Mouse (Mus musculus) liver, embryonic 13.5 days (tissue): ENCODE data around the gene Orm2. TPM values are rescaled to one million over a fixed set of nuclear protein-coding genes. Genes with fewer than 3 reads are reported as not detected.

Experiments
- ATAC-seq: fragments of 200-750 bp; cut with Nextera tagmentation; 2 replicates; pipeline ENCODE4 v1.8.0; 2017; ENCODE audit warnings: low read depth, mild to moderate bottlenecking, moderate number of reproducible peaks, moderate library complexity
- DNase-seq: peaks from one replicate; pipeline ENCODE4 v3.0.0; 2022
- H3K27ac ChIP-seq: fragments of 300-500 bp; sonication (generic); 2 replicates; pipeline ENCODE4 v1.5.1; 2015; ENCODE audit warnings: moderate library complexity, mild to moderate bottlenecking, inconsistent platforms
- H3K27me3 ChIP-seq: fragments of 300-500 bp; sonication (generic); 2 replicates; pipeline ENCODE4 v1.6.1; 2015; ENCODE audit warnings: mild to moderate bottlenecking, inconsistent platforms
- H3K36me3 ChIP-seq: fragments of 300-500 bp; sonication (generic); 2 replicates; pipeline ENCODE4 v1.6.1; 2015; ENCODE audit warnings: mild to moderate bottlenecking, inconsistent platforms
- H3K4me1 ChIP-seq: fragments of 300-500 bp; sonication (generic); replicated peaks from 2 replicates; pipeline ENCODE4 v1.6.1; 2015; ENCODE audit warnings: inconsistent platforms
- H3K4me2 ChIP-seq: fragments of 300-500 bp; sonication (generic); 2 replicates; pipeline ENCODE4 v1.6.1; 2015; ENCODE audit warnings: inconsistent platforms, mild to moderate bottlenecking, moderate library complexity
- H3K4me3 ChIP-seq: fragments of 300-500 bp; sonication (generic); replicated peaks from 2 replicates; pipeline ENCODE4 v1.5.1; 2015; ENCODE audit warnings: mild to moderate bottlenecking, inconsistent platforms
- H3K9ac ChIP-seq: fragments of 300-500 bp; sonication (generic); 2 replicates; pipeline ENCODE4 v1.6.1; 2015; ENCODE audit warnings: mild to moderate bottlenecking, inconsistent platforms
- H3K9me3 ChIP-seq: fragments of 300-500 bp; sonication (generic); replicated peaks from 2 replicates; pipeline ENCODE4 v1.6.1; 2016; ENCODE audit warnings: inconsistent platforms
- WGBS: fragments of 180-500 bp; shearing (Covaris S2); methylation state at CpG from one replicate; pipeline ENCODE4 v1.1.7; 2015; ENCODE audit not compliant: insufficient replicate concordance; 5-methylcytosine and 5-hydroxymethylcytosine counted together
- polyA plus RNA-seq: library from polyadenylated mRNA; unstranded; fragments of >200 nt; fragmentation: Nextera tagmentation; extraction: Ambion mirVana; gene quantifications from 2 replicates; pipeline ENCODE4 v1.2.1, GENCODE M21; 2015

Orm2 gene
- polyA plus RNA-seq, 1 experiment from 2014 or later = not detected

DNA sequence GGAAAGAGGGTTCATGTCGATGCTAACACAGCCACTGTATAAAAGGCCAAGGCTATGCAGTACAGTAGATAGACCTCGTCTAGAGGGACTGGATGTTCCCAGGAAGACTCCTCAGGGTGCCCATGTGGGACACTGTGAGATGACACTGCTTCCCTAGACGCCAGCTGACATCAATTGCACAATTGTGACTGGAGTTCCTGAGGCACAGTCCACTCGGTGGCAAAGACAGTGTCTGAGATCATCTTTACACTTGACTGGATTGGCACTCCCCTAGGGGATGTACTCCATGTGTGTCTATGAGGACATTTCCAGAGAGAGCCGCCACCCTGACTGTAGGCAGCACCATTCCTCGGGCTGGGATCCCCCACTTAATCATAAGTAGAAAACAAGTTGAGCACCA is 13.7 kb upstream of the Orm2 start:
- H3K4me2 ChIP-seq = no peak overlapping the region
- no peaks in the 10 kb centered on the region for H3K9me3 ChIP-seq
- H3K9ac ChIP-seq = no peak overlapping the region
- DNase-seq = no peak
- WGBS = 49% methylated on average over 6 of the region's 6 CpGs
- no peaks in the 10 kb centered on the region for H3K27me3 ChIP-seq
- no peaks in the 10 kb centered on the region for H3K36me3 ChIP-seq
- no peaks in the 10 kb centered on the region for H3K4me1 ChIP-seq
- no peak overlapping the region for H3K4me3 ChIP-seq
- no peak for ATAC-seq
- H3K27ac ChIP-seq = no peak overlapping the region

DNA sequence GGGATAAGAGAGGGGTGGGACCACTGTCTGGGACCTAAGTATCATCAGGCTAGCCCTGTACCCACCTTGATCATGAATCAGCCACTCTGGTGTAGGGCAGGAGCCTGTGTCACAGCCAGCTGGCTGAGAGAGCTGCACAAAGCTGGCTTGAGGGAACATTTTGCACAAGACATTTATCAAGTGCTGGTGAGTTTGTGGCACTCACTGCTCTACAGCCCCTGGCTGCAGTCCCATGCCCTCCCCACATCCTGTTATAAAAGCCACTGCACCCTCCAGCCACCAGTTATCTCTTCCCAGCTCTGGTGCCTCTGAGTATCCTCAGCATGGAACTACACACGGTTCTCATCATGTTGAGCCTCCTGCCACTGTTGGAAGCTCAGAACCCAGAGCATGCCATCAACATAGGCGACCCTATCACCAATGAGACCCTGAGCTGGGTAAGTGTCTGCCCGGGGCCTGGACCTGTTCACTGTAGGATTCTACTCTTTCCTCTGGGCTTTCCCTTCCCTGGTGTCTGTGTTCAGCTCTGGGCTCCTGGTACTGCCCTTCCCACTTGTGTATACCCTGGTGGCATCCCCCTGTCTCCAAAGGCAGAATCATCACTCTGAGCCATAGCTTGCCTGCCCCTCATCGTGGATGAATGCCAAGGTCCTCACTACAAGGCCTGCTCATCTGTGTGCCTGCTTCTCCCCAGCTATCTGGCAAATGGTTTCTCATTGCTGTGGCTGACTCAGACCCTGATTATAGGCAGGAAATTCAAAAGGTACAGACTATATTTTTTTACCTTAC is 6.2 kb upstream of the Orm2 start, which contains the start of gene Orm3:
Gene Orm3 (plus strand): TSS at position 286 of the 789 bp plus-strand sequence.
- H3K9me3 ChIP-seq = no peaks in the 10 kb centered on the region
- H3K9ac ChIP-seq = no peak within 1 kb of the TSS
- no peaks in the 10 kb centered on the region for H3K27me3 ChIP-seq
- H3K4me3 ChIP-seq = no peak within 1 kb of the TSS
- WGBS = 35% methylated on average over 4 of the region's 4 CpGs
- no peak within 1 kb of the TSS for H3K4me2 ChIP-seq
- H3K4me1 ChIP-seq = peaks cover 6% of the 10 kb centered on the region; the same call in 1 of the 2 replicates
- DNase-seq (no peak), ATAC-seq (no peak)
- H3K27ac ChIP-seq = no peak within 1 kb of the TSS
- H3K36me3 ChIP-seq = no peaks in the 10 kb centered on the region

DNA sequence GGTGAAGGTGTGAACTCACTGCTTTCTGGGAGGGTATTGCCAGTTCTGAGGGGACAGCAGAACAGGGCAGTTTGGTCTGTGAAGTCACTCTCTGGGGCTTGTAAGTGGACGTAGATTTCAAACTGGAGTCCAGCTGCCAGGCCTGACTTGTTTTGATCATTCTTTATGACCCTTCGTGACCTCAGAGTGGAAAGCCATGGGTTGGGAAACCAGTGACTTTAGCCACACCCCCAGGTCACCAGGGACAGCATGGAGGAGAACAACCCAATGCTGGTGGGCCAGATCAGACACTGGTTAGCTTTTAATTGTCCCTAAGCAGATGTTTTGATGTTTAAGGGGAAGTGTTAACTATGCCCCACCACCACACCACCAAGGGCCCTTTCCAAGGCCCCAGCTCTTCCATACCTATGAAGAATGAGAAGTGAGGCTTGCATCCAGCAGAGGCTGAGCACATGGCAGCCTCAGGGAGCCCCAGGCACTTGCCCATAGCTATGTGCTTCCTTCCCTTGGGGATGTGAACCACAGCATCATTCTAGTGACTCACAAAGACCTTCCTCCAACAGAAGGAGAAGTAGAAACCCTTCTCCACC is 5.2 kb upstream of the Orm2 start:
- Histone ChIP-seq H3K9me3 (no peaks in the 10 kb centered on the region), H3K27ac (no peak overlapping the region), H3K9ac (no peak overlapping the region), H3K36me3 (no peaks in the 10 kb centered on the region), H3K4me1 (peaks cover 6% of the 10 kb centered on the region; the same call in 1 of the 2 replicates), H3K27me3 (no peaks in the 10 kb centered on the region), H3K4me2 (no peak overlapping the region), H3K4me3 (no peak overlapping the region)
- ATAC-seq (peak; percentile 27; the same call in 1 of the 2 replicates), DNase-seq (no peak)
- 44% methylated on average over 2 of the region's 2 CpGs for WGBS

DNA sequence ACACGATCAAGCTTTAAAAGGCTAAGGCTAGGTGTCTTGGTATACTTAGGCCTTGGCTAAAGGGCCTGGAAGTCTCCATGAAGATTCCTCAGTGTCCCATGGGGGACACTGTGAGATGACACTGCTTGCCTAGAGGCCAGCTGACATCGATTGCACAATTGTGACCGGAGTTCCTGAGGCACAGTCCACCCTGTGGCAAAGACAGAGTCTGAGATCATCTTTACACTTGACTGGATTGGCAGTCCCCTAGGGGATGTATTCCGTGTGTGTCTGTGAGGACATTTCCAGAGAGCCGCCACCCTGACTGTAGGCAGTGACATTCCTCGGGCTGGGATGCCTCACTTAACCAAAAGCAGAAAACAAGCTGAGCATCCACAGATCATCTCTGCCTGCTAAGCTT is 2.4 kb upstream of the Orm2 start:
- Histone ChIP-seq H3K9me3 (no peaks in the 10 kb centered on the region), H3K4me1 (peaks cover 6% of the 10 kb centered on the region; the same call in 1 of the 2 replicates), H3K4me3 (no peak overlapping the region), H3K36me3 (no peaks in the 10 kb centered on the region), H3K27ac (no peak overlapping the region), H3K9ac (no peak overlapping the region), H3K4me2 (no peak overlapping the region), H3K27me3 (no peaks in the 10 kb centered on the region)
- peak; percentile 28; the same call in 1 of the 2 replicates for ATAC-seq
- 71% methylated on average over 6 of the region's 6 CpGs for WGBS
- no peak for DNase-seq

DNA sequence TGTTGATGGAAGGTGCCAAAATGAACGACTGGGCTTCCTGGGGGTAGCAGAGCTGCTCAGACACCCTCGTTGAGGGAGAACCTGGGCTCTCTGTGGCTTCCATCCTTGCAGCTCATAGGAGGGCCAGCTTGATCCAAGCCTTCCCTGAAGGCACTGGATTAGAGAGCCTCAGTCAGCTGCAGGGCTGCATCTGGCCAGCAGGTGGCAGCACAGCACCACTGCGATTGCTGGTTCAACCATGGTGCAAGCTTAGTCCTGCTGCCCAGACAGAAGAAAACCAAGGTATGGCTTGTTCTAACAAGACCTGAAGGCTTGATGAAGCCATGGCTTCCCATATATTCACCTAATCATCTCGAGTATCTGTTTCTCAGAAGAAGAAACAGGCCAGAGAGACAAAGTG is 6.3 kb downstream of the Orm2 start:
- ATAC-seq (0 out of 2 replicates have a peak, but pooled peaks have one; percentile 10), DNase-seq (peak; percentile 64)
- Histone ChIP-seq H3K4me1 (peaks cover 21% of the 10 kb centered on the region), H3K27ac (no peak overlapping the region), H3K9ac (no peak overlapping the region), H3K4me3 (no peak overlapping the region), H3K27me3 (no peaks in the 10 kb centered on the region), H3K36me3 (peaks cover 23% of the 10 kb centered on the region), H3K9me3 (no peaks in the 10 kb centered on the region), H3K4me2 (no peak overlapping the region)
- WGBS = 4% methylated on average over 4 of the region's 4 CpGs

DNA sequence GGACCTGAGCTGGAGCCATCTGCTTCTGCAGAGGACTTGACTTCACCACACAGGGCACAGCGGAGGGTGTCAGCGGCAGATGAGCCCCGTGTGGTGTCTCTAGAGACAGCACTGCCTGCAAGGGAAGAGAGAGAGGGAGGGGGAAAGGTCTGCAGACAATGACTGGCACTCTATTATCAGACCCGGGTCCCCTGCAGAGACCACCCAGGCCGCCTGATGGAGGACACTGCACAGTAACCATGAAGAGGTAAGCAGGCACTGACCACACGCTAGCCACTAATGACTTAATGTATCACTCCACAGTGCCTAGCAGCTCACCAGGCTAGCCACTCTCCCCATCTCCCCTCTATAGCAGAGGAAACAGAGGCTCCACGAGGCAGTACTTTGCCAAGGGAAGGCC is 8.6 kb downstream of the Orm2 start:
- peaks cover 44% of the 10 kb centered on the region for H3K4me1 ChIP-seq
- ATAC-seq (no peak), DNase-seq (no peak)
- no peak overlapping the region for H3K4me2 ChIP-seq
- H3K36me3 ChIP-seq = peaks cover 23% of the 10 kb centered on the region
- H3K9me3 ChIP-seq = no peaks in the 10 kb centered on the region
- H3K4me3 ChIP-seq = no peak overlapping the region
- H3K27me3 ChIP-seq = no peaks in the 10 kb centered on the region
- 73% methylated on average over 7 of the region's 7 CpGs for WGBS
- no peak overlapping the region for H3K9ac ChIP-seq
- H3K27ac ChIP-seq = 0 out of 2 replicates have a peak overlapping the region, but pooled peaks have one; percentile 7

DNA sequence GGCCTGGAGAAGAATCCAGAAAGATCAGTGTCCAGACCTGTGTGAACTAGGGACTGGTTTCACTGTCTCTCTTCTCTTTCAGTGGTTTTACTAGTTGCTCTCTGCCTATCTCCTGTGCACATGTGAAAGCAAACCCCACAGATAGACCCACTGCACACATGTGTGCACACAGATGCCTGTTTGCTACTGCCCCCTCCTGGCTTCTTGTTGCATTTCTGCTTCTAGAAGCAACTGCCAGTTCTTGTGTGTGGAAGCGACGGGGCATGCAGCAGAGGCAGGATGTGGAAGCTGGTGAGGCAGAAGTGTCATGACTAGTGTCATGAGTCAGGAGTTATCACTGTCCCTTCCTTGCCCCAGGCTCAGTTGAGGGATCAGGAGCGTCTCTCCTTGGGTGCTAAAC is 9.6 kb downstream of the Orm2 start:
- no peak overlapping the region for H3K4me2 ChIP-seq
- DNase-seq (no peak), ATAC-seq (no peak)
- WGBS = 29% methylated on average over 3 of the region's 3 CpGs
- H3K9ac ChIP-seq = no peak overlapping the region
- H3K27me3 ChIP-seq = no peaks in the 10 kb centered on the region
- no peak overlapping the region for H3K4me3 ChIP-seq
- H3K36me3 ChIP-seq = peaks cover 29% of the 10 kb centered on the region
- no peaks in the 10 kb centered on the region for H3K9me3 ChIP-seq
- peak overlapping the region; percentile 99 for H3K27ac ChIP-seq
- peaks cover 54% of the 10 kb centered on the region for H3K4me1 ChIP-seq

DNA sequence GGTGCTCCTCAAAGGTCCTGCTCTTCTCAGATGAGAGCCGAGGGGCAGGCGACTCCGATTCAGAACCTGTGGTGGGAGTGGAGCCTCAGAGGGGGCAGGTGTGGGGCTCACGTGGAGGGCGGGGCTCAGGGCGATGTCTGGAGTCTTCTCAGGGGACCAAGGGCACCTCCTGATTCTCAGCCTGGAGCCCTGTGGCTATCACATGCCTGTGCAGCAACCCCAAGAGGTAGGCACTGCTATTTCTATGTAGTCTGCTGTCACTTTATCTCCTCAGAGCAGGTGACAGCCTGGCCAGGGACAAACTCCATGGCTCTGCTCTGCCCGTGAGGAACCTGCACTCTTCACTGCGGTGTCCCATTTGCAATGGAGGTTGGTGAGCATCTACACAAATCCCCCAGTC is 11.2 kb downstream of the Orm2 start:
- Histone ChIP-seq H3K27ac (peak overlapping the region; percentile 99), H3K36me3 (peaks cover 37% of the 10 kb centered on the region), H3K9ac (peak overlapping the region; percentile 64; the same call in 1 of the 2 replicates), H3K4me2 (peak overlapping the region; percentile 60), H3K4me1 (peaks cover 63% of the 10 kb centered on the region), H3K27me3 (no peaks in the 10 kb centered on the region), H3K9me3 (no peaks in the 10 kb centered on the region), H3K4me3 (peak overlapping the region; percentile 14; the same call in 1 of the 2 replicates)
- ATAC-seq (peak; percentile 72), DNase-seq (peak; percentile 30)
- WGBS = 45% methylated on average over 8 of the region's 8 CpGs

DNA sequence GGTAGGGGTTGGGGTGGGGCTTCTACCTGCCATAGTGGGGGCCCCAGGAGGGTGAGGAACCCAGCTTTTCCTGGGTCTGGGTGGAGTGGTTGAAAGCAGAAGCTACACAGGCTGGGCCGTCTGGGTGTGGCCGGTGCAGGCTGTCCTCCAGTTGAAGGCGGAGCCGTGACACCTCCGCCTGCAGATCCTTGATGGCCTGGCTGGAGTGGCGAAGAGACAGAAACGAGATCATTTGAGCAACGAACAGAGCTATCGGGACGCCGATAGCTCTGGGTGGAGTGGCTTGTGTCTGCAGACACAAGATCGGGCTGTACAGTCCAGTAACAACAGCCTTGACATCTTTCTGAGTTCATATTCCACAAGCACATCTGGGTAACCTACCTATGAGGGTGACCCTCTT is 12.1 kb downstream of the Orm2 start:
- peaks cover 67% of the 10 kb centered on the region for H3K4me1 ChIP-seq
- H3K36me3 ChIP-seq = peaks cover 46% of the 10 kb centered on the region
- peak overlapping the region; percentile 64 for H3K9ac ChIP-seq
- peak; percentile 86 for DNase-seq
- H3K4me3 ChIP-seq = peak overlapping the region; percentile 14; the same call in 1 of the 2 replicates
- WGBS = 25% methylated on average over 12 of the region's 12 CpGs
- H3K27ac ChIP-seq = peak overlapping the region; percentile 99
- peak; percentile 93 for ATAC-seq
- H3K27me3 ChIP-seq = no peaks in the 10 kb centered on the region
- H3K9me3 ChIP-seq = no peaks in the 10 kb centered on the region
- peak overlapping the region; percentile 60 for H3K4me2 ChIP-seq

DNA sequence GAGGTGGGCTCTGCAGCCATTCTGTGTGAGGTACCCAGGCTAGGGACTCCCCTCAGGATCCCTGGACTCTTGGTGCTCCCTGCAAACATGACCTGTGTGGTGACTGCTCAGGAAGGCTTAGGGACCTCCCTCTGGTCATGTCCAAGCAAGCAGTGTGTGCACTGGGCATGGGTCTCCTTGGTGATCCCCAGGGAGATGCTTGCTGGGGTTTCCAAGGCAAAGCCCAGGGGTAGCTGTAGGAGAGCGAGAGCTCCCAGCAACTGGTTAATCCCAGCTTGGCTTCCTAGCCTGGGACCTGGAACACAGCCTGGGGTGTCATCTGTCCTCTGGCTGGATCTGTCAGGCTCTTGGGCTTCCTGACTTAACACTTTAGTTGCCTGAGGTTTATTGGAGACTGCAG is 13.1 kb downstream of the Orm2 start:
- peaks cover 67% of the 10 kb centered on the region for H3K4me1 ChIP-seq
- no peak overlapping the region for H3K4me3 ChIP-seq
- ATAC-seq (no peak), DNase-seq (no peak)
- peak overlapping the region; percentile 60 for H3K4me2 ChIP-seq
- 77% methylated on average over 1 of the region's 1 CpGs for WGBS
- peaks cover 52% of the 10 kb centered on the region for H3K36me3 ChIP-seq
- H3K9ac ChIP-seq = peak overlapping the region; percentile 64
- no peaks in the 10 kb centered on the region for H3K27me3 ChIP-seq
- peak overlapping the region; percentile 99 for H3K27ac ChIP-seq
- no peaks in the 10 kb centered on the region for H3K9me3 ChIP-seq

DNA sequence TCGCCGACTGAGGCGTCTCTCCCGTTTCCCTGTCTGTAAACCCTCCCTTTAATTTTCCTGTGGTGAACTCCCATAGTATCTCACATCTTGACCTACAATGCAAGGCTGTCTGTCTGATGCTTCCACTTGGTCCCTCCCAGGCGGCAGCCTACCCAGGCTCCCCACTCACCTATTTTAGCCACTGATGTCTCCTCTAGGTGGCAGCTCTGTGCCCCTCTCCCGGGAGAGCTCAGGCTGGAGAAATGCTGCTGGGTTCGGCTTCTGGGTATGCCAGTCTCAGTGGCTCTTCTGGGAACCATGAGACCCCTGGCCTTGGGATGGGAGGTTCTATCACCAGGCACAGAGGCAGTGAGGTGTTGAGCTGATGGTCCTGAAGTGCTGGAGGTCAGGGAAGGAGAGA is 15.2 kb downstream of the Orm2 start:
- Histone ChIP-seq H3K27me3 (no peaks in the 10 kb centered on the region), H3K9ac (no peak overlapping the region), H3K9me3 (no peaks in the 10 kb centered on the region), H3K27ac (peak overlapping the region; percentile 99; the same call in 1 of the 2 replicates), H3K4me3 (no peak overlapping the region), H3K36me3 (peaks cover 66% of the 10 kb centered on the region), H3K4me1 (peaks cover 75% of the 10 kb centered on the region), H3K4me2 (no peak overlapping the region)
- DNase-seq (no peak), ATAC-seq (no peak)
- 70% methylated on average over 7 of the region's 7 CpGs for WGBS
